Mouse (Mus musculus) small intestine, adult 2 months (tissue): Measurements from ENCODE around the gene Tyw3.

ENCODE experiments used
- CTCF ChIP-seq: fragments of 200-500 bp; IDR thresholded peaks from 2 replicates; pipeline ENCODE4 v1.5.1; 2012; ENCODE audit warnings: low read depth, mild to moderate bottlenecking, control low read depth, inconsistent platforms, low read length, moderate library complexity, mixed read lengths; ENCODE audit not compliant: insufficient replicate concordance, insufficient read length; ENCODE audit errors: extremely low read depth
- POLR2A ChIP-seq: fragments of 200-500 bp; IDR thresholded peaks from 2 replicates; pipeline ENCODE4 v1.6.1; 2012; ENCODE audit warnings: low read depth, mild to moderate bottlenecking, control low read depth, inconsistent platforms, low read length, moderate library complexity

DNA sequence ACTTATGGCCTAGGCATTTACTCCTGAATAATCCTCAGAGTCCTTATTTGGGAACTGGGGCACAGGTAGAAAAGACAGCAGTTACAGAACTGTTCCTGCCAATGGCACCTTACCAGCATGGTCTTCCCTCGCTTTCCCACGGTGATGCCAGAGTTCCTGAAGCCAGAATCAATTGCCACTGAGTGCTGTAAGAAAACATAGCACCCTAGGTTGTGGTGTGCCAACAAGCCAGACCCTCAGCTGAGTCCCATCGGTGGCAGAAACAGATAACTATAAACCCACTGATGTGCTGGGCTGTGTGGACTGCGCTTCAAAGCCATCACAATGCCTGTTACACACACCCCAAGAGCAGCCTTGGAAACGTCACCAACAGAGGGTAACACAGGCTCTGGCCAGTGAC, 5.9 kb downstream of the Tyw3 start:
- TF ChIP-seq POLR2A: no peak
- TF ChIP-seq CTCF: no peak
